Mouse (Mus musculus): Measurements from ENCODE around the gene Gas7.

DNA sequence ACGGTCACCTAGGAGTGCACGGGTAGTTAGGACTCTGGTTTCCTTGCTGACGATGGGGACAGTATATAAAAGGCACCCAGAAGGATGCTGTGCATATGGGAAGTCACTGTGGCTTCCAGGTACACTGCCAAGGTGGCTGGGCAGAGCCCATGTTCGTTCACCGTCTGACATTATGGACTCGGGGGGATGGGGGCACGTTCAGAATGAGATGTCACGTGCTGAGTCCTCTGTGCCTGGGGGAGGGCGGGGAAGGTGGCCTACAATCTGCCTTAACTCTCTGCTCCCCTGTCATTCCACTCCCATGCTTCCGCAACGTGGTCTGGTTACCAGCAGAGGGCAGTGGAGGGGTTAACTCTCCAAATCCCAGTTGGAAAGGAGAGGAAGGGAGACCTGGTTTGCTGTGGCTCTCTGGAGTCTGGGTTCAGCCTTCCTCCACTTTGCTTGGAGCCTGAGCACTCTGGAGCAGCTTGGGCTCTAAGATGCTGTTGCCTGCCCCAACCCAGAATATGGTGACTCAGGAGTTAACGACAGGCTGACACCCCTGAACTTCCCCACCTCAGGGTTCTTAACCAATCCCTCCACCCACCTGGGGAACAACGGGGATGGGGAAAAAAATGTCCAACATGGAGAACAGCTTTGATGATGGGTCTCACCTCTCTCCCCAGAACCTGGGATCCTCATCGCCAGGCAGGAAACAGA lies 197.1 kb downstream of the Gas7 start:
- TF ChIP-seq CTCF (IDR thresholded peaks at IDR 0.05; ENCODE audit: control insufficient read depth, insufficient read depth, insufficient replicate concordance, low read depth, low read length) (peak; percentile 61; the same call in 1 of the 2 replicates), POLR2A (IDR thresholded peaks at IDR 0.05; ENCODE audit: control insufficient read depth, low read depth, low read length) (no peak)
